Mouse (Mus musculus) thymus, adult 2 months (tissue): Measurements from ENCODE around the gene 1700113H08Rik.

Source experiments
- CTCF ChIP-seq: fragments of 200-500 bp; IDR thresholded peaks from 2 replicates; pipeline ENCODE4 v1.5.1; 2012; ENCODE audit warnings: mild to moderate bottlenecking, control low read depth, low read length, moderate library complexity, borderline replicate concordance; ENCODE audit not compliant: control insufficient read depth, poor library complexity, insufficient read depth; ENCODE audit errors: extremely low read depth
- POLR2A ChIP-seq: fragments of 200-500 bp; IDR thresholded peaks from 2 replicates; pipeline ENCODE4 v1.6.1; 2012; ENCODE audit warnings: mild to moderate bottlenecking, low read length, control low read depth, moderate library complexity; ENCODE audit not compliant: control insufficient read depth, poor library complexity, insufficient read depth; ENCODE audit errors: extremely low read depth

DNA sequence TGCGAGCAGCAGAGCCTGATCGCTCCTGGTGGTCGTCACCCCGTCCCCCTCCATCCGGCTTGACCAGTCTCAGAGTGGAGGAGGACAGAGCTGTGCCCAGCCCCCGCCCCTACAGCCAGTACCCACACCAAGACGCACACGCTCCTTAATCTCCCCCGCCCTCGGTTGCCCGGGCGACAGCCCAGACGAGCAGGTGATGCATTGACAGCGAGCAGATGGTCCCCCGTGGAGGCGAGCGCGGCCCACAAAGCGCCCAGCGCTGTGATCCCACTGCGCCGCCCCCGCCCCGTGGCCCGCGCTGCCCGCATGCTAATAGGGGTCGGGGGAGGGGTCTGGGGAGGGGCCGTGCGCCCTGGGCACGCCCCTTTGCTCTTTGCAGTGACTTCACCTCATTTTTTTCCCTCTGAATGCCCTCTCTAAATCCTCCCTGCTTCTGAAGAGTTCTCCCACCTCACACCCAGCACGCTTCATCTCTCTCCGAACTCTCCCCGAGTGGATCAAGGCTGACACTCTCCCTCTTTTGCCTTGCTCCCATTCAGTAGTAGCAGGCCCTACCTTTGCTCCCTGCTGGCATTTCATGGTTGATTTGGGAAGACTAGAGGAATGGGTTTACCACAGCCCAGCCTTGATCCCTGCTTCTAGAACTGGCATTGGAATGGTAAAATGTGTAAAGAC is 543 bp downstream of the 1700113H08Rik start:
- TF ChIP-seq CTCF (no peak), POLR2A (no peak)
